Mouse (Mus musculus) testis, adult 2 months (tissue): ENCODE measurements around the gene Hpse2.

Experiments used
- CTCF ChIP-seq: fragments of 200-500 bp; IDR thresholded peaks from 2 replicates; pipeline ENCODE4 v1.5.1; 2012; ENCODE audit warnings: low read depth, mild to moderate bottlenecking, inconsistent platforms, low read length, moderate library complexity; ENCODE audit not compliant: control insufficient read depth, insufficient read depth, insufficient replicate concordance
- POLR2A ChIP-seq: fragments of 200-500 bp; IDR thresholded peaks from 2 replicates; pipeline ENCODE4 v1.6.1; 2012; ENCODE audit warnings: low read depth, mild to moderate bottlenecking, inconsistent platforms, low read length, moderate library complexity; ENCODE audit not compliant: control insufficient read depth

DNA sequence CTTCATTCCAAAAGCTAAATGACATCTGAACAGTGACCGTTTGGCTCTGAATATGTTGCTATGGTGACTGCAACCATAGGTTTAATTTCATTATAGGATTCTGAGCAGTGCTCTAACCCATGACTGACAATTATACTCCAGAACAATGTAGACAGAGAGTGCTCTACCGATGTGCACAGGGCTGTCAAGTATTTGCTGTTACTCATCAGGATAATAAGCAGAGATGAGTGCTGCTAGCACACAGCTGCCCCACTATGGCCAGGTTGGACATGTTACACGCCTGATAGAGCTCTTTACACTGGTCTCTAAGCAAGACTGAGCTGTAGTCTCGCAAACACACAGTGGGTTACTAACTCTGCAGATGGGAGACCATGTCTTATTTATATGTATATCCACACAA lies 483.9 kb downstream of the Hpse2 start:
- TF ChIP-seq POLR2A (no peak), CTCF (no peak)
